Mouse (Mus musculus): ENCODE results near the gene Adgrg1.

Gene Adgrg1

DNA sequence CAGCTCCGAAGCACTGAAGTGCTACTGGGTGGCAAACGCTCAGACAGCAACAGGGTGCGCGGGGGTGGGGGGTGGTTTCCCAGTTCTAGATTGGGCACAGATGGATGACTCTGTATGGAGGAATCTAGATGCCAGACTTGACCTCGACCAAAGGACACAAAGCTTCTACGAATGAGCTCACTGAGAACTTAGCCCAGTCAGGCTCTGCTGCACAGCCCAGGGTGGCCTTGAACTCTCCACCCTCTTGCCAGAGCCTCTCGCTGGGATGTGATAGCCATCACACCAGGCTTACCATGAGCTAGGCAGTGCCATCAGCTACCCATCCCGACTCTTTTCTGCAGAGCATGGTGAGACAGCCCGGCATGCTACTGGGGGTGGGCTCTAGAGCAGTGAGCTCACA, 765 bp upstream of the Adgrg1 start:
- in situ Hi-C loops (cut with MboI, MseI): loop anchor here in 1 of 2 experiments (10.0 kb wide), 1 partner anchor 451 kb away; no protein-coding TSS in a partner anchor

- in situ Hi-C loops (cut with MboI, MseI): loop anchor here in 1 of 2 experiments (10.0 kb wide), 1 partner anchor 448 kb away; no protein-coding TSS in a partner anchor
Measured at GRCm38 (mm10) chr8:94976651-94977417, 2.3 kb downstream of the Adgrg1 start.

- in situ Hi-C loops (cut with MboI, MseI): loop anchor here in 1 of 2 experiments (10.0 kb wide), 1 partner anchor 447 kb away; no protein-coding TSS in a partner anchor
Measured at GRCm38 (mm10) chr8:94978131-94978530, 3.6 kb downstream of the Adgrg1 start.

DNA sequence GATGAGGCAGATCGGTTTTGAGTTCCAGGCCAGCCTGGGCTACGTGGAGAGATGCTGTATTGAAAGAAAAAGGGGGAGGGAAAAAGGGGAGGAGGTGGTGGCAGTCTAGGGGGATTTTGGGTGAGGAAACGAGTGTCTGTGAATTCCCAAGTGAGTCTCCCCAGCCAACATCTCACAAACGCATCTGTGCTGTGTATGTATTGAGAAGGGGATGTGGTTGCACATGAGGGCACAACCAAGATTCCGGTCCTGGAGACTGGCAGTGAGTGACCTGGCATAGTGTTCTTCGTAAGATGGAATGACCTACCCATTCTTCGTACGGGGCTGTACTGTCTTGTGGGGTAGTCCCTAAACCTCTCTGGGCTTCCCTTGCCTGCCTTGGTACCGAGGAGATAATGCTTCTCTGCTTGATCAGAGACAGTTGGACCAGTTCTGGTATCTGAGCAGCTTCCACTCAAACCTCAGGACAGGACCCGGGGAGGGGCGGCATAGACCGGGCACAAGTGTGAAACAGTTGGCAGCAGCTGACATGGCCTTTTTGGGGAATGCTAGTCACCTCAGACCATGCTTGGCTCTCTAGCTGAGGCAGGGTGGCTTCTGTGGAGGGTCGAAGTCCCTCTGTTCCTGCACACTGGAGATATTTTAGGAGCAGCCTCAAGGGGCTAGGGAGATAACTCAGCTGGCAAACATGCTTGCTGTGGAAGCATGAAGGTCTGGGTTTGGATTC, 4.2 kb downstream of the Adgrg1 start:
- in situ Hi-C loops (cut with MboI, MseI): loop anchor here in 1 of 2 experiments (10.0 kb wide), 1 partner anchor 446 kb away; no protein-coding TSS in a partner anchor

DNA sequence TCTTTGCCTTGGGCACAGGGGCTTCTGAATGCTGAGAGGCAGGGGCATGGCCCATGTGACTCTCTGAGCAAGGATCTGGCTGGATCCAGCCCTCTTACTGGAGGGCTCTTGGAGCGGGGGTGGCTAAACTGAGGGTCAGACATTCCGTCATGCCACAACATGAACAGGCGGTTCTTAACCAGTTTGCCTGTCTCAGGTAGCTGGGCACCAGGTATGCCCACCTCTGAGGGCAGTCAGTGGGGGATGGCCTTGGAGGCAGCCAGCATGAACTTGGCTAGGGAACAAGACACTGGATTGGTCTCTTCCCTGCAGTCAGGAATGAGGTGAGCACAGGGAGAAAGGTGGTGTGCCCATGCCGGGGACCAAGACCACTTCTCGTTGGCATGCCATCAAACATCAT, 5.6 kb downstream of the Adgrg1 start:
- in situ Hi-C loops (cut with MboI, MseI): no loop called here

DNA sequence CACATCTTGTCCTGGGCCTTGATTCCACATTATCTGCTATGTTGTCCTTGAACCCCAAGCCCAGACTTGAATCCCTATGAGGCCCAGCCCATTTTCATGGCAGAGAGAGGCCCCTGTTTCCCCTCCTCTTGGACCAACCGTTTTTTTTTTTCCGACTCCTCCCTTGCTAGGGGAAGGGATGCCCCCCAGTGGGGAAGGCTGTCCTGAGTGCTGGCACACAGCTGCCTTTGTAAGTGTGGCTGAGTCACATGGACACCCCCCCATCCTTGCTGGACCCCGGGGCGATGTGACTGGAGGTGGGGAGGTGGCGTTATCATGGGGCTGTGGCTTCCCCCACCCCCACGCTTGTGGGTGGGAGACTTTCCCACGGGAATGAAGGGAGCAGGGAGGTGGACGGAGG, 6.4 kb downstream of the Adgrg1 start:
- in situ Hi-C loops (cut with MboI, MseI): no loop called here

DNA sequence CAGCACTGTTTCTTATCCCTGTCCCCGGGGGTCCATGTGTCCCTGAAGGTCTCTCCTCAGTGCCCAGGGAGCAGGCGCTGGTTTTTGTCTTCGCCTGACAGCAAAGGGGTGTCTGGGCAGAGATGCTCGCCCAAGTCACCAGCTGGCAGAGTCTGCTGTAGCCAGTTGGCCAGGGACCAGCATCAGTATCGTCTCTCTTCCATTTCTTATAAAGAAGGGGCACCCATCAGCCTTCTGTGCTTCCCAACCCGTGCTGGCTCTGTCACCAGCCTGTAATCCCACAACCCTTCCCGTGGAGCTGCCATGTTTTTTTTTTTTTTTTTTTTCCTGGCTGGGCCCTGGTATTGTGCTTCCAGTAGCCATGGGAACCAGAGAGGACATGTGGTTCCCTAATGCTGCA, 7.3 kb downstream of the Adgrg1 start:
- in situ Hi-C loops (cut with MboI, MseI): no loop called here

DNA sequence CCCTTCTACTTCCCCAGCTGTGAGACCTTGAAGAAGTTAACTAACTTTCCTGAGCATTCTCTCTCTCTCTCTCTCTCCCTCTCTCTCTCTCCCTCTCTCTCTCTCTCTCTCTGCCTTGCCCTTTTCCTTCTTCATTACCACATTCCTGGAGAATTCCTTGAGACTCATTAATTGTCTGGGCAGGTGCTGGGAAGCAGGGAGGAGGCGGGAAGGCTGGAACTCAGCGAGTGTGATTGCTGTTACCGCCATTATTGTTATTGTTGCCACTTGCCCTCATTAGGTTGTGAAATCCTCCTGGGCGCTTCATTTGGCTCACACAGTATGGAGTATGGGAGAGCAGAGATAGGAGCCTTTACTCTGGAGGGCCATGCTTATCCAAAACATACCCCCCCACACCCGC, 8.6 kb downstream of the Adgrg1 start:
- in situ Hi-C loops (cut with MboI, MseI): no loop called here

GRCm38 (mm10) chr8:94983881-94984516, 9.4 kb downstream of the Adgrg1 start:
- in situ Hi-C loops (cut with MboI, MseI): no loop called here

- in situ Hi-C loops (cut with MboI, MseI): no loop called here
Measured at GRCm38 (mm10) chr8:94985023-94985422, 10.5 kb downstream of the Adgrg1 start.

- in situ Hi-C loops (cut with MboI, MseI): no loop called here
Measured at GRCm38 (mm10) chr8:94986676-94987075, 12.1 kb downstream of the Adgrg1 start.

DNA sequence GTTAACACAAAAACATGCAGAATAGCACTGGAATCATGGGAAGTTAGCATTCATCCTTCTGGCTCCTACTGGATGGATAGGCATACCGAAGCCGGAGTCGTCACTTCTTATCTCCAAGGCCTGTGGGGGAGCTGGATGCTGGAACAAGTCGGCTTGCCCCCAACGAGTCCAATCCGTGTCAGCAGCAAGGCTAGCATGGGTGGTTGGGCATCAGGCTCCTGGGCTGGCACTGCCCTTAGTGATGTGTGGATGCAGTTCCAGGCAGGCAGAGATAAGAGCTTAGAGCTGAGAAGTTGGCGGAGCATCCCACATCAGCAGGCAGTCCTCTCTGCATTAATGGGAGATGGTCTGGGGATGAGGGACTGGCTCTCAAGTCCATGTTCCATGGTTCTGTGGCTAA, 13.0 kb downstream of the Adgrg1 start:
- in situ Hi-C loops (cut with MboI, MseI): no loop called here

DNA sequence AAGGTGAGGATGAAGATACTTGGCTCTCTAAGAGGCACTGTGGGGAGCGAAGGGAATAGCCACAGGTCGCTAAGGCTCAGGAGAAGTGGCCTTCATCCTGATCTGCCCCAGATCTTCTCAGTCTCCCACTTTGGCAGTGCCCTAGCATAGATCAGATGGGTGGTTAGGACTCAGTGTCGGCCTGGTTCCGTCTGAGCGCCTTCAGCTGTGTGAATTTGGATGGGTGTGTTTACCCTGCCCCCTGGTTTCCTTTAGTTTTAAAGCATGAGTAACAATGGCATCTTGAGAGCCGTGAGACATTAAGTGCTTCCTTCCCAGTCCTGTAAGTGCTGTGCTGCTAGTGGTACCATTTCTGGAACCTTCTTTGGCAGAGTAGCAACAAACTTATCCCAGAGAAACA, 14.1 kb downstream of the Adgrg1 start:
- in situ Hi-C loops (cut with MboI, MseI): no loop called here

GRCm38 (mm10) chr8:94989711-94990110, 15.2 kb downstream of the Adgrg1 start:
- in situ Hi-C loops (cut with MboI, MseI): no loop called here

DNA sequence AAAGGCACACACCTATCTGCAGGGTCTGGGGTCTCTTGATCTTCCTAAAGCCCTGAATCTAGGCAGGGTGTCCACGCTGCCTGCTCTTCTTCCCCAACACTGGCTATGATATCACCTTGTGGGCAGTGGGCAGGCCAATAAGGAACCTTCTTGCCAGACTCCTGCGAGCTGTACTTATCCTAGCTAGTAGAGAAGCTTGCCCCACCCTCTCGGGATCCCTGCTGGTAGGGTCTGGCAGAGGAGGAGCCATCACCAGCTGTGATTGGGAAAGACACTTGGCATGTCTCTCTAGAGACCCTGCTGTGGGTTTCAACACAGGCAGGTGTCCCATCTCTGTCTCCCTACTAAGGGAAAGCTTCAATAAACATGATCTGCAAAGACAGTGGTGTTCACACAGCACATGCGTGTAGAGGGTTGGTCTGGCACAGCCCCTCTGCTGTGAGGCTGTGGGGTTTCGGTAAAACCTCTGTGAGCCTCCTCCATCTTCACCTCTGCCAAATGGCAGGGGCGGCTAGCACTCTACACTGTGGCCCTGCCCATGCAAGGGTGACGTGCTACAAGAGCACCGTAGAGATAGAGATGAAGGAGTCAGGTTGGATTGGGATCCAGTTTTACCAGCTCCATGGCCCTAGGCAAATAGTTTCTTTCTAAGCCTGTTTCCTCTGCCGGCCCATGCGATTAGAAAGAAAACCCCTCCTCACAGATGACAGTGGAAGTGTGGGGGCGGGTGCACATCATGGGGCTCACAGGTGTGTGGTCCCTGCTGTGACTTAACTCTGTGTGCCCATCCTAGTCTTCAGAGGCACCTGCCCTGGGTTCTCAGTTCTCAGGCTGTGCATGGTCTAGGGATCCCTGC, 16.3 kb downstream of the Adgrg1 start:
- in situ Hi-C loops (cut with MboI, MseI): no loop called here

DNA sequence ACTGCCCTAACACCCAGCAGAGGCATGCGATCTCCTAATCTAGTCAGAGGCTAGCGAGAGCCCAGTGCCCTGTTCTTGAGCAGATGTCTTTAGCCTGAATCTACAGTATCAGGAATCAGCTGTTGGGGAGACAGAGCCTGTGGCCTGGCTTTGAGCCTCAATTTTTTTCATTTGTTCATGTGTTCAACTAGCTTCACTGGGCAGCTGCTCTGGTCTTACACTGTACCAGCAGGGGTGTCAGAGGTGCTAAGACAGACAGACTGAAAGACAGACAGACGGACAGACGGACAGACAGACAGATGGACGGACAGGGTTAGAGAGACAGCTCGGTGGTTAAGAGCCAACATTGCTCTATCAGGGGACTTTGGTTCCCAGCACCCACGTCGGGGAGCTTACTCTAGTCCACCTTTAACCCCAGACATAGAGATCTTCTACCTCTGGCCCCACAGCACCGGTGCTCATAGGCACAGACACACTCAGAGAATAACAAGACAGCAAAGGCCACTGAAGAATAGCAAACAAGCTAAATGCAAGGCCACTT, 17.0 kb downstream of the Adgrg1 start:
- in situ Hi-C loops (cut with MboI, MseI): no loop called here

GRCm38 (mm10) chr8:94992010-94992409, 17.5 kb downstream of the Adgrg1 start:
- in situ Hi-C loops (cut with MboI, MseI): no loop called here

DNA sequence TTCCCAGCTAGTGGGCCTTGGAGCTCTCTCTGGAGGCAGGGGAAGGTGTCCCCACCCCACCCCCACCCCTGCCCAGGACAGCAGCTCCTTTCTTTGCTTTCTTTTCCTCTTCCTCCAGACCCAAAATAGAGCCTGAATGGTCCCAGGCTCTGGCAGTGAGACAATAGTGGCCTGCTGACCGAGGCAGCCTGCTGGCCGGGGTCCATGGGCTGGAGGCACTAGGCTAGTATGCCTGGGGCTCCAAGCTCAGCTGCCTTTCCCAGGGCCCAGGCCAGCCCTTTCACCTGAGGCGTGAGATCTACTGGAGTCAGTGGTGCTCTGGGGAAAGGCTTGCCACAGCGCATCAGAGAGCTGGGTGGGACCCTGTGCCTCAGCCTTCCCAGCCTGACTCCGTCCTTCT, 18.0 kb downstream of the Adgrg1 start:
- in situ Hi-C loops (cut with MboI, MseI): no loop called here

DNA sequence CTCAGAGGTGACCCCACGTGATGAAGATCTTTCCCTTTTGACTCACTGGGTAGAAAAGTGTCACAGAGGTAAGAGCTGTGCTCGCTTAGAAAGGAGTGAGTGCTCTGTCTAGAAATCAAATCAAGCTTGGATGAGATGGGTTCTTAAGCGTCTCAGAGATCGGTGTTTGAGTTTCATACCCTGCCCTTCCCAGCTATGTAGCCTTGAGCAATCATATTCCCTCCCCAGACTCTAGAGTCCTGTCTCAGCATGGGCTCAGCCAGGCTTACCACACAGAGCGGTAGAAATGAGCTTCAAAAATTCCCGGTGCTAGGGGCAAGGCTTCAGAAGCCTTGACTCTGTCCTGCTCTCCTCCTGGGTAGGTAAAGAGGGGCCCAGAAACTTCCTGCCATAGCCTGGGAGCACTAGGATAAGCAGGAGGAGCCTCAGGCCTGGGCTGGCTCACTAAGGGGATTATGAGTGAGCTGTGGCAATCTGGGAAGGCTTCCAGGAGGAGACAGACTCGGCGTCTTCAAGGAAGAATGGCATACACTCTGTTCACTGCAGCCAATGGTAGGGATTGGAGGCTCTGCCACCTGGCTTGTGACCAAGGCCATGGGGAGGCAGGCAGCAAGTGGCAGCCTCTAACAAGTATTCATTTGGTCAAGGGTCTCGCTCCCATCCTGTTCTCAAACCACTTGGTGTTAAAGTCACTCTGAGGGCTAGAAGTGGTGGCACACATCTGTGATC, 18.6 kb downstream of the Adgrg1 start:
- in situ Hi-C loops (cut with MboI, MseI): no loop called here

- in situ Hi-C loops (cut with MboI, MseI): no loop called here
Measured at GRCm38 (mm10) chr8:94994006-94994405, 19.5 kb downstream of the Adgrg1 start.
